Mouse (Mus musculus): ENCODE data around the gene Gm21958. TPM values are rescaled to one million over a fixed set of nuclear protein-coding genes. Genes with fewer than 3 reads are reported as not detected.

The Gm21958 gene
- polyA plus RNA-seq, 1 experiment: not detected

DNA sequence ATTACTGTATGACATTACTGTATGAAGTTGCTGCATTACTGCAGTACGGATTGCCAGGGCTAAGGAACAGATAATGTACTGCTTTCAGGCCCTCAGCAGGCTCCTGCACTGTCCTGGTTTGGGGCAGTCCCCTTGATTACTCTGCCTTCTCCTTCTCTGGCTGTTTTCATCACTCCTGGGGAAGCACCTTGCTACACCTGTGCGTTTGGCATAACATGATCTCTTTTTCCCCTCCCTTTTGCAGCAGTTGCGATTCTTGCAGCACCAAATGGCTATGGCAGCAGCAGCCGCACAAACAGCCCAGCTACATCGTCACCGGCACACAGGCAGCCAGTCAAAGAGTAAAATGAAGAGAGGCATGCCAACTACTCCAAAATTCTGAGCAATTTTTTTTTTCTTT, 13.9 kb upstream of the Gm21958 start:
- Histone ChIP-seq H3K9ac (ENCODE audit: low read depth, poor library complexity, severe bottlenecking) (no peak overlapping the region), H3K27me3 (ENCODE audit: control insufficient read depth, insufficient read depth, low read length, poor library complexity, severe bottlenecking) (no peaks in the 10 kb centered on the region), H3K9me3 (replicated peaks; ENCODE audit: control insufficient read depth, insufficient read depth, low read length, poor library complexity, severe bottlenecking) (no peaks in the 10 kb centered on the region), H3K36me3 (ENCODE audit: control insufficient read depth, insufficient read depth, low read length, poor library complexity, severe bottlenecking) (peaks cover 53% of the 10 kb centered on the region), H3K27ac (ENCODE audit: insufficient read depth, low read length) (no peak overlapping the region), H3K4me1 (ENCODE audit: control insufficient read depth, insufficient read depth, low read length) (no peaks in the 10 kb centered on the region), H3K4me3 (ENCODE audit: low read depth, low read length) (no peak overlapping the region)
- TF ChIP-seq CTCF (IDR thresholded peaks at IDR 0.05; ENCODE audit: low read depth, low read length) (no peak), POLR2A (IDR thresholded peaks at IDR 0.05; ENCODE audit: insufficient read depth, low read length) (no peak), EP300 (IDR thresholded peaks at IDR 0.05; ENCODE audit: insufficient read depth, low read depth, low read length) (no peak)

DNA sequence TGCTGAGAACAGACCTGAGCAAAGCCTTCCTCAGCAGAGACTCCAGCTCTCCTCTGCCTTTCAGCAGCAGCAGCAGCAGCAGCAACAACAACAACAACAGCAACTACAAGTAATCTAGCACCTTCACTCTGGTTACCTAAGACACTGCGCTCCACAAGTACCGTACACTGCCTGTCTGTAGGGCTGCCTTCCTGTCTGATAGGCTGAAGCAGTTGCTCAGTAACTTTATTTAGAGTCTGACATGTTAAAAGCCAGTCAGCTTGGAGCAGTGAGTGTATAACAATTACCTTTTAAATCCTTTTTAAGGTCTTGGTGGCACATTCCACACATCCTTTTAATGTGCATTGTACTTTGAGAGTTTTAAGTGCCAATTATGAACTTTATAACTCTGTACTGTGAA, 13.4 kb upstream of the Gm21958 start:
- no peaks in the 10 kb centered on the region for H3K4me1 ChIP-seq (ENCODE audit: control insufficient read depth, insufficient read depth, low read length)
- no peak overlapping the region for H3K27ac ChIP-seq (ENCODE audit: insufficient read depth, low read length)
- TF ChIP-seq EP300 (IDR thresholded peaks at IDR 0.05; ENCODE audit: insufficient read depth, low read depth, low read length) (no peak), CTCF (IDR thresholded peaks at IDR 0.05; ENCODE audit: low read depth, low read length) (no peak), POLR2A (IDR thresholded peaks at IDR 0.05; ENCODE audit: insufficient read depth, low read length) (no peak)
- H3K27me3 ChIP-seq (ENCODE audit: control insufficient read depth, insufficient read depth, low read length, poor library complexity, severe bottlenecking): no peaks in the 10 kb centered on the region
- H3K9me3 ChIP-seq (replicated peaks; ENCODE audit: control insufficient read depth, insufficient read depth, low read length, poor library complexity, severe bottlenecking): no peaks in the 10 kb centered on the region
- H3K4me3 ChIP-seq (ENCODE audit: low read depth, low read length): no peak overlapping the region
- H3K9ac ChIP-seq (ENCODE audit: low read depth, poor library complexity, severe bottlenecking): no peak overlapping the region
- peaks cover 55% of the 10 kb centered on the region for H3K36me3 ChIP-seq (ENCODE audit: control insufficient read depth, insufficient read depth, low read length, poor library complexity, severe bottlenecking)

DNA sequence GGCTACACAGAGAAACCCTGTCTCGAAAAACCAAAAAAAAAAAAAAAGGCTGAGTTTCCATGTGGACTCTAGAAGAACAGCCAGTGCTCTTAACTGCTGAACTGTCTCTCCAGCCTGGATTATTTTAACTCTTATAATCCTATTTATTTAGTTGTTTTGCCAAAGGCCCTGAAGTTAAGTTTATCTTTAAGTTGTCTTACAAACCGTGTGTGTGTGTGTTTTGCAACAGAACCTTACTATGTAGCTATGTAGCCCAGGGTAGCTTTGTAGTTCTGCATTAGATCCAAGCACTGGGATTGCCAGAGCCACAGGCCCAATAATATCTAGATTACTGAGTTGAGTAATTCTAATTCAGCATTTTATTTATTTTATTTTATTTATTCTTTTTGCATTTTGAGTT, 11.2 kb upstream of the Gm21958 start:
- no peaks in the 10 kb centered on the region for H3K9me3 ChIP-seq (replicated peaks; ENCODE audit: control insufficient read depth, insufficient read depth, low read length, poor library complexity, severe bottlenecking)
- no peak overlapping the region for H3K9ac ChIP-seq (ENCODE audit: low read depth, poor library complexity, severe bottlenecking)
- H3K4me1 ChIP-seq (ENCODE audit: control insufficient read depth, insufficient read depth, low read length): no peaks in the 10 kb centered on the region
- no peaks in the 10 kb centered on the region for H3K27me3 ChIP-seq (ENCODE audit: control insufficient read depth, insufficient read depth, low read length, poor library complexity, severe bottlenecking)
- peaks cover 46% of the 10 kb centered on the region for H3K36me3 ChIP-seq (ENCODE audit: control insufficient read depth, insufficient read depth, low read length, poor library complexity, severe bottlenecking)
- no peak overlapping the region for H3K4me3 ChIP-seq (ENCODE audit: low read depth, low read length)
- no peak overlapping the region for H3K27ac ChIP-seq (ENCODE audit: insufficient read depth, low read length)
- TF ChIP-seq CTCF (IDR thresholded peaks at IDR 0.05; ENCODE audit: low read depth, low read length): no peak
- no peak for TF ChIP-seq POLR2A (IDR thresholded peaks at IDR 0.05; ENCODE audit: insufficient read depth, low read length)
- TF ChIP-seq EP300 (IDR thresholded peaks at IDR 0.05; ENCODE audit: insufficient read depth, low read depth, low read length): no peak

DNA sequence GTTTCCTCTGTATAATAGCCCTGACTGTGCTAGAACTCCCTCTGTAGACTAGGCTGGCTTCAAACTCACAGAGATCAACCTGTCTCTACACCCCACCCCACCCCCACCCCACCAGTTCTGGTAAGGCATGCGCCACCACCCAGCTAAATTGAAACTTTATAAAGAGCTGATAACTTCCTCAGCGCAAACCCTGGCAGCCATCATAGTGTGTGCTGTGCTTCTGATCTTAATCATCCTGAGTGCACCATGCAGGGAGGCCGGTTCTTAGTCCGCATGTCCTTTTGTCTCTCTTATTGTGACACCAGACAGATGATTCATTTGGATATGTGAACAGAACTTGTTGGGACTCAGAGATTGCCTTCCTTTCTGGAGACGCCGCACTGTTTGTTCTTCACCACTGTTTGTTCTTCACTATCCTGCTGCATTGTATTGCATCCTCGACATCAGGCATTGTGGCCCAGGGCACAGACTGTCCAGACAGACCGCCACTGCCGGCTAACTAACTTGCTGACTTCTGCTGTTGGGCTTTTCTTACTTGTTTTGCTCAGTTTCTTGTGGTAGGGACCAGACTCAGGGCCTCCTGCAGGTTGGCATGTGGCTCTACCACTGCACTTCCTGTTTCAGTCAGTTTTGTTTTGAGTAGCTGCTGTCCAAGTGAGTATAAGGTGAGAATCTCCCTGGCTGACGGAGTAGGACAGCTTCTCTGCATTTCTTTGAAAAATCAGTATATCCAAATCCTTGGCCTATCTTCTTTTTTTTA, 9.8 kb upstream of the Gm21958 start:
- no peaks in the 10 kb centered on the region for H3K4me1 ChIP-seq (ENCODE audit: control insufficient read depth, insufficient read depth, low read length)
- H3K4me3 ChIP-seq (ENCODE audit: low read depth, low read length): no peak overlapping the region
- H3K36me3 ChIP-seq (ENCODE audit: control insufficient read depth, insufficient read depth, low read length, poor library complexity, severe bottlenecking): peaks cover 42% of the 10 kb centered on the region
- TF ChIP-seq POLR2A (IDR thresholded peaks at IDR 0.05; ENCODE audit: insufficient read depth, low read length) (no peak), EP300 (IDR thresholded peaks at IDR 0.05; ENCODE audit: insufficient read depth, low read depth, low read length) (no peak), CTCF (IDR thresholded peaks at IDR 0.05; ENCODE audit: low read depth, low read length) (no peak)
- H3K27ac ChIP-seq (ENCODE audit: insufficient read depth, low read length): no peak overlapping the region
- no peaks in the 10 kb centered on the region for H3K9me3 ChIP-seq (replicated peaks; ENCODE audit: control insufficient read depth, insufficient read depth, low read length, poor library complexity, severe bottlenecking)
- no peak overlapping the region for H3K9ac ChIP-seq (ENCODE audit: low read depth, poor library complexity, severe bottlenecking)
- H3K27me3 ChIP-seq (ENCODE audit: control insufficient read depth, insufficient read depth, low read length, poor library complexity, severe bottlenecking): no peaks in the 10 kb centered on the region

DNA sequence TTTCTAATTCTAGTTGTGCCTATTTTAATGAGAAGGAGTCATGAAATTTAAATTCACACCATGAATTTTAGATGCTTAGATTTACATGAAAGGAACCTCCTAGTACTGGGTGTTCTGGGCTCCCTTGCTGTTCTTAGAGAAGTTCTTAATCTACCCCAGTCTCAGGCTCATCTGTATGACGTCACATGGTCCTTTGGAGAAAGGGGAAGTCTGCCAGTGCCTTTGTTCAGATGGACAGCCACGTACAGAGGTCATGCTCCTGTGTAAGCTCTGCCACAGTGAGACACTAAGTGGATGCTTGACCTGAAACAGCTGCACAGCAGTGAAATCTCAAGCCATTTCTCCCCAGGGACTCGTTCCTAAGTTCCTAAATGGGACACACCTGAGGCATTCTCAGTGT, 4.8 kb upstream of the Gm21958 start:
- no peak overlapping the region for H3K9ac ChIP-seq (ENCODE audit: low read depth, poor library complexity, severe bottlenecking)
- TF ChIP-seq EP300 (IDR thresholded peaks at IDR 0.05; ENCODE audit: insufficient read depth, low read depth, low read length) (no peak), POLR2A (IDR thresholded peaks at IDR 0.05; ENCODE audit: insufficient read depth, low read length) (no peak), CTCF (IDR thresholded peaks at IDR 0.05; ENCODE audit: low read depth, low read length) (no peak)
- H3K27me3 ChIP-seq (ENCODE audit: control insufficient read depth, insufficient read depth, low read length, poor library complexity, severe bottlenecking): no peaks in the 10 kb centered on the region
- H3K4me1 ChIP-seq (ENCODE audit: control insufficient read depth, insufficient read depth, low read length): no peaks in the 10 kb centered on the region
- H3K27ac ChIP-seq (ENCODE audit: insufficient read depth, low read length): no peak overlapping the region
- no peak overlapping the region for H3K4me3 ChIP-seq (ENCODE audit: low read depth, low read length)
- H3K36me3 ChIP-seq (ENCODE audit: control insufficient read depth, insufficient read depth, low read length, poor library complexity, severe bottlenecking): peaks cover 60% of the 10 kb centered on the region
- H3K9me3 ChIP-seq (replicated peaks; ENCODE audit: control insufficient read depth, insufficient read depth, low read length, poor library complexity, severe bottlenecking): no peaks in the 10 kb centered on the region

DNA sequence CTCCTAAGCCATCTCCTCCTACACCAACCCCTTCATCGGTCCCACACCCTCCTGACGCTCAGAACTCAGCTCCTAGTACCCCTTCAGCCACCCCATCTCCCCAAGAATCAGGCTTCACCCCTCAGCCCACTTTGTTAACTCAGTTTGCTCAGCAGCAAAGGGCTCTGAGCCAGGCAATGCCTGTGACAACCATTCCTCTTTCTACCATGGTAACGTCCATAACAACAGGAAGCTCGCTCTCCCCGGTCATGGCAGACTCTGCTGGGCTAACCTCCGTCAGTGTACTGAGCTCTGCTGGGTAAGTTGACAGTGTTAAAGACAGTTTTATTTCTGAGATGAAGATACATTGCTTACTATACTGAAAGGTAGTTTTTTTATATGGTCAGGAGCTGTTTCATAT, 3.2 kb upstream of the Gm21958 start:
- Histone ChIP-seq H3K9ac (ENCODE audit: low read depth, poor library complexity, severe bottlenecking) (no peak overlapping the region), H3K4me3 (ENCODE audit: low read depth, low read length) (no peak overlapping the region), H3K4me1 (ENCODE audit: control insufficient read depth, insufficient read depth, low read length) (no peaks in the 10 kb centered on the region), H3K27ac (ENCODE audit: insufficient read depth, low read length) (no peak overlapping the region), H3K9me3 (replicated peaks; ENCODE audit: control insufficient read depth, insufficient read depth, low read length, poor library complexity, severe bottlenecking) (no peaks in the 10 kb centered on the region), H3K27me3 (ENCODE audit: control insufficient read depth, insufficient read depth, low read length, poor library complexity, severe bottlenecking) (no peaks in the 10 kb centered on the region), H3K36me3 (ENCODE audit: control insufficient read depth, insufficient read depth, low read length, poor library complexity, severe bottlenecking) (peaks cover 54% of the 10 kb centered on the region)
- TF ChIP-seq CTCF (IDR thresholded peaks at IDR 0.05; ENCODE audit: low read depth, low read length) (no peak), POLR2A (IDR thresholded peaks at IDR 0.05; ENCODE audit: insufficient read depth, low read length) (no peak), EP300 (IDR thresholded peaks at IDR 0.05; ENCODE audit: insufficient read depth, low read depth, low read length) (no peak)
